Mouse (Mus musculus): ENCODE data around the gene Tbx5. TPM values are rescaled to one million over a fixed set of nuclear protein-coding genes. Genes with fewer than 3 reads are reported as not detected.

Gene Tbx5
- total RNA-seq (2021), result 10 to 100 TPM; 18.5 to 25.8 TPM
- long read RNA-seq, experiment 1, partial matches to known transcripts, result 2 of 11 reads
- long read RNA-seq, experiment 1, other reads (novel, unspliced or antisense), result 7 of 11 reads
- long read RNA-seq, experiment 2, partial matches to known transcripts, result 4 of 10 reads
- long read RNA-seq, experiment 2, other reads (novel, unspliced or antisense), result 6 of 10 reads

- DNase-seq, result peak; percentile 44 to 48
These were observed at the start of gene Tbx5 for GRCm38 (mm10) chr5:119832479-119832796. Gene Tbx5, plus strand, starts transcription at chr5:119832668.

GRCm38 (mm10) chr5:119785959-119786358, 46.5 kb upstream of the Tbx5 start:
- no peak for DNase-seq

DNA sequence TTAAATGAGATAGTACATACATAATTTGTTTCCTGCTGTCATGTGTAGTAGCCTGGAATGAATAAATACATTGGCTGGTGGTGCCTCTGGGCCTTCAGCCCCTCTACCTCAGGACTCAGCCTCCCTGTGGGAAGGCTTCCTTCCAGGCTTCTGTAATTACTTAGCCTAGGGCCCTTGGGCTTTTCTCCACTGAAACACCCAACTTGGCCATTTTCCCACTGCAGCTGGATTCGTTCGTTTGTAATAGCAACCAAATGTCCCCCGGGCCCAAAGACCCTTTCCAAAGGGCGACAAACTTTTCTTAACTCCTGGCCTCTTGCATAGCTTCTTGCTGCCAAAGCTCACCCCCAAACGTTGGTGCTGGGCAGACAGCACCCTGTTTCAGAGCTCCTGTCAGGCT, 40.8 kb upstream of the Tbx5 start:
- DNase-seq, result no peak

GRCm38 (mm10) chr5:119793972-119794371, 38.5 kb upstream of the Tbx5 start:
- DNase-seq, result no peak

DNA sequence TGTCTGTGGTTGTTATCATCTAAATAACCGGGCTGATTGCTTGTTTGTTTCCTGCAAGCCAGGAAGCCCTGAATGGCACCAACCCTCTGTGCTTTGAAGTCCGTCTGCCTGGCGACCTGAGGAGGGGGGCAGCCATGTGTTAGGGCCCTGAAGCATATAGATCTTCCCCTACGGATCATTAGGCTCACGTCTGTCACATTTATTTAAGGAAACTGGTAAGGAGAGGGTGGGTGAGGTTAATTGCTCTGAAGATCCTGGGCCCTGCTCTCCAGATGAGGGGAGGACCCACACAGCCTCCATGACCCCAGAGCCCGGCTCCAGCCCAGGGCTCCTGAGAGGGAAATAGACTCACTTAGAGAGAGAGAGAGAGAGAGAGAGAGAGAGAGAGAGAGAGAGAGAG, 37.1 kb upstream of the Tbx5 start:
- DNase-seq, result no peak

GRCm38 (mm10) chr5:119795777-119796176, 36.7 kb upstream of the Tbx5 start:
- DNase-seq, result no peak

DNA sequence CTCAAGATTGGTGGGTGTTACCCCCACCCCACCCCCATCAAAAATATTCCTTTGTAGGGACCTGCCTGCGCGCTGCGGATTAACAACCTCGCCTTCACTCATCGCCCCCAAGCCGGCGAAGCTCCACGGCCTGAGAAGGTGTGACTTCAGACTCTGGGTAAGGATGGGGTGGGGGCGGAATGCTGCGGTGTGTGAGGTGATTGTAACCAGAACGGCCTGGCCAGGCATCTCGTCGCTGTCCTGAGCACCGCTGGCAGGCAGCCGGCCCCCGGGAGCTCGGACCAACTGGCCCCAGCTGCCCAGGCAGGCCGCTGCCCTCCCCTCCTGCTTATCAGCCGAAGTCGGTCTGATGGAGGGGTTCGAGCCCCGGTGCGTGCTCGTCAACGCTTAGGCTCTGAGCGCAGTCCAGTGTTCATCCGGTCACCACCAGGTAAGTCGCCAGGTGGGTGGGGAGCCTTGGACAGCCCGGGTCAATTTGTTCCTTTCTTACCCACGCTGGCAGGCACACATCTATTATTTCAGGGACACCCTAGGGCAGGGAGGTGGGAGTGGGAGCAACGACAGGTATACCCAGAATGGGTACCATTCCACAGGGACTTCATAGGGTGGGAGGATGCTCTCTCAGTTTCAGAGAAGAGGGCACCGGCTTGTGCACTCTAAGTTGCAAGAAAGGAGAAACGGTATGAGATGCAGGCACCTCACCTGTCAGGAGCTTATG, 35.9 kb upstream of the Tbx5 start:
- DNase-seq, result no peak

GRCm38 (mm10) chr5:119797580-119798150, 34.8 kb upstream of the Tbx5 start:
- no peak for DNase-seq

GRCm38 (mm10) chr5:119798261-119798660, 34.2 kb upstream of the Tbx5 start:
- no peak for DNase-seq

- DNase-seq, result no peak
These were observed 33.6 kb upstream of the Tbx5 start for GRCm38 (mm10) chr5:119798713-119799418.

DNA sequence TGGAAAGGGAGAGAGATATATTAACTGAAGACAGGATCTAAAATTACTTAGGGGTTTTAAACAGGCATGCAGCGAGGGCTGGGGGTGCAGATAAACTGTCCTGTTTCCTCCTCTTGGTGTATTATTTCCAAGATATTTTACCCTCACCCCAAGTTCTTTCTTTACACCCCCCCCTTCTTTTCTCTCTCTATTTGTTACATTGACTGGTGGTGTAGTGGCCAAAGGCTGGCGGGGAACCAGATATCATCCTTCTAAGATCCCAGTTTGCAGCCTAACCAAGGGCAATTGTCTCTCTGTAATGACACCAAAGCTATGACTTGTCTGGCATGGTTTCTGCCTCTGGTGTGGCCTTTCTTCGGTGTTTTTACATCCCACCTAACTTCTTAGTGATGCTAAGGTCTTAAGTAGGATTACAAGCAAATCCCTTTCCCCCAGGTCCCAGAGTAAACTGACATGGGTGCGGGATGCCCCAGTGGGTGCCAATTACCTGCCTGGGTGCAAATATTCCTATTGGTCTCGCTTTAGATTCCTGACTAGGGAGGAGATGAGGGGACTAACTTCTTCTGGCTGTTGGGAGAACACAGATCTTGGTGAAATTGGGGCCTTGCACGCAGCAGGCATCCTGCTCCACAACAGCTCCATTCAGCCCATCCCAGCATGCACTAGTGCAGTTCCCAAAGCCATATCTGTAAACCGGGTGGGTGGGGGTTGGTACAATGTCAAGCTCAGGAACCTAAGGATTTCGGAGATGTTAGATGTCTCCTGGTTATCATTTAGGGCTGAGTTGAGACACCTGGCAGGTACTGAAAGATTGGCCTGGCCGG, 32.8 kb upstream of the Tbx5 start:
- no peak for DNase-seq

GRCm38 (mm10) chr5:119800243-119800665, 32.2 kb upstream of the Tbx5 start:
- no peak for DNase-seq

DNA sequence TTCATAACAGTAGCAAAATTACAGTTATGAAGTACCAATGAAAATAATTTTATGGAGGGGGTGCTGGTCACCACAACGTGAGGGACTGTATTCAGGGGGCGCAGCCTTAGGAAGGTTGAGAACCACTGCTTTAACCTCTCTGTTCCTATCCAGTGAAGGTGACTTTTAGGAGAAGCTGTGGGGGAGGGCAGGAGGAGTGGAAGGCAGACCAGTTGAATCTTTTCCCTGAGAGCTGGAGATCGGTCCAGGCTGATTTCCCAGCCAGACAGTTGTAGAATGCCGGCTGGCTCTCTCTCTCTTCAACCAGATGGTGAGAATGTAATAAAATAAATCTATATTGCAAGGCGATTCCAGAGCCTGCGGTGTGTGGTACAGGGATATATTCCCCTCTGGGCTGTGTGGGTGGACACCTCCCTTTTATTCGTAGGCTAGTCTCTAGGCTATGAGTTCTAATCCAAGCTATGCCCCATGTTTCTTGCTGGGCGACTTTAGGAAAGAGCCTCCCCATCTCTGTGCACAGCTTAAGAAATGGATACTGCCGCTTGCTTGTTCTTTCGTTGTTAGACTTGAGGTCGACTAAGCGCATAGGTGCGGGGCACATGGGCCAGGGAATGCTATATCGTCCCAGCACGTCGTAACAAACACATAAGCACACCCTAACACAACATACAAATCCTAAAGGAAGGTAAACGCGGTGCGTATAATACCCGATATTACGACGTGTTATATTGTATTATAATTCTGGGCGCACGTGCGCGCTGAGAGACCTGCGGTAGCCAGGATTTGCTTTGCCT, 29.7 kb upstream of the Tbx5 start:
- no peak for DNase-seq

DNA sequence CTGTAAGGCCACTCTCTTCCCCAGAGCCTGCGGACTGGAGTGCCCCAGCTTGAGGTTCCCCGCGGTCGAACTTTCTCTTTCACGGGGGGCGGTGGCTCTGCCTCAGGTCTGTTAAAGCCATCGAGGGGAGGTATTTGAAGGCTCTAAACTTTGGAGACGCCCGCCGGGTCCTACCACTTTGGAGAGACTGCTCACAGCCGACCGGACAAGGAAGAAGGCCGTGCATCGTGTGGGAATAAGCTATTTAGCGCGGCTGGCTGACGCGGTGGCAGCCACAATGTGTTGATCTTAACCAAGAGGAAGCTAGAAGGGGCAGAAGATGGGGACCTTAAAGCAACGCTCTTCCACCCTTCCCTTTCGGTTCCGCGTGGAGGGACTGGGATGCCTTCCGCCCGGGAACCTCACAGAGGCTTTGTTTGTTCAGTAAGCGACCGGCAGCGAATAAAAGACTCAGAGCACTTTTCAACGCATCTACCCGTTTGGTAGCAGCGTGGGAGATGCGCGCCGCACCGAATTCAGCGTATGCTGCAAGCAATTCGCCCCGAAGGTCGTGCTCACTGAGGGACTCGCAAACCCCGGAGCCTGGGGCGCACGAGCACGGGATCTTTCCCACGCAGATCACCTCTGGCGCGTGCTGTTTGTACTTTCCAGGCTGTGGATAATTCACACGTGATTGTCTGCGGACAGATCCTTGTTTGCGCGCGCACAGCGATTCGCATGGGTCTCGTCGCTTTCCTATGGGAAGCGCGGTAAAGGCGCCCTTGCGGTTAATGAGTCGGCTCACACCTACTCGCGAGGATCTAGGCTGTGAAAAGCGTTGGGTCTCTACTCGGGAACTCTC, 28.8 kb upstream of the Tbx5 start:
- peak in 1 of 2 experiments; percentile 20 for DNase-seq

DNA sequence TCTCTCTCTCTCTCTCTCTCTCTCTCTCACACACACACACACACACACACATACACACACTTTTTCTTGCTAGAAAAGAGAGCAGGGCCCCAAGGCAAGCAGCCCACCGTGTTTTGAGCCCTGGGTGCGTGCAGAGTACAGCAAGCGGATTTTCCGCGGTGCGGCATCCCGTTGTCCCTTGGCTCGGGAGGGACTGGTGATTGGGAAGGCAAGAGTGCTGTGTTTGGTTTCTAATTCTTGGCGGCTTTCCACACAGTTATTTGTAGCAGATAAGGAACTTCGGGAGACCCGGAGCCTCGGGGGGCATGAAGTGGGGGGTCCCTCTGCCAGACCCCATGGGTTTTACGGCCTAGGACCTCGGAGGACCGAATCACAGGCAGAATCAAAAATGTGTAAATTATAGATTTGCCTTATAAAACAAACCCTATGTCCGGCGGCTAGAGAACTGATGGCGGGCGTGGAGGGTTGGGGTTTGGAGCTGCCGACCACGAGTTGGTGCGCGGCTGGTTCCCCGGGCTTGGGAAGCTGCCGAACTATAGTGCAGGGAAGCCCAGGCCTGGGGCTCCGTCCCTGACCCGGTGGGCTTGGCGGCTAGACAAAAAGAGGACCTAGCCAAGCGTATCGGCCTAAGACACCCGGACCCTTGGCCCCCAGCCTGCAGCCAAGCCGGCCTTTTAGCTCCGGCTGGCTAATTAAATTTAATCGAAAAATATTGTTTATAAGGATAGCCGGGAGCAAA, 28.0 kb upstream of the Tbx5 start:
- DNase-seq, result no peak

GRCm38 (mm10) chr5:119805636-119806035, 26.8 kb upstream of the Tbx5 start:
- no peak for DNase-seq

GRCm38 (mm10) chr5:119806467-119806866, 26.0 kb upstream of the Tbx5 start:
- no peak for DNase-seq

DNA sequence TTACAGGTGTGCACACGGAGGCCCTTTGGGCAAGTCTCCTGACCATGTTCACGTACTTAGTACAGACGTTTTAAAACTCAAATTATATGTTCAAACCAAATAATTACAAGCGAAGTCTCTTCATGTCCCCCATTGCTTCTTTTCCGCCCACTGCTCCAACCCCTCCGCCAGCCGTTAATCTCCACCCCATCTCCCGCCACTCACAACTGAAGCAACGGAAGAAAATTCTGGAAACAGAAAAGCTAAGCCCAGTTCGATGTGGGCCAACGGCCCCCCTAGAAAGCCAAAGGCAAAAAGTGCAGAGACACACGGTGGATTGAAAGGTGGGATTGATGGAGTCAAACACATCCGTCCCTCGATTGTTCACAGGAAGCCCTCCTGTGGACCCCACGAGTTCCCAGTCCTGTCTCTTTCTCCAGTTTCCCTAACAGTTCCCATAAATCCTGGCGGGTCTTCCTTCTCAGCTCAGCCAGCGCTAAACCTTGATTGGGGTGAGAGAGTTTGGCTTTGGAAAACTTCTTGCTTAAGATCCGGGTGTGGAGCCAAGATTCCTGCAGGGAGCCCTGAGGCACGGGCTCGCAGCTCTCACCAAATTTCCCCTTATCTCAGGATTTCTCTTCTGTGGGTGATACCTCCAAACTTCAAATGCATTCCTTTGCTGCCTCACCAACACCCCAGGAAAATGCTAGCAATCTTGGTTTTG, 24.8 kb upstream of the Tbx5 start:
- DNase-seq, result peak in 1 of 2 experiments; percentile 29

DNA sequence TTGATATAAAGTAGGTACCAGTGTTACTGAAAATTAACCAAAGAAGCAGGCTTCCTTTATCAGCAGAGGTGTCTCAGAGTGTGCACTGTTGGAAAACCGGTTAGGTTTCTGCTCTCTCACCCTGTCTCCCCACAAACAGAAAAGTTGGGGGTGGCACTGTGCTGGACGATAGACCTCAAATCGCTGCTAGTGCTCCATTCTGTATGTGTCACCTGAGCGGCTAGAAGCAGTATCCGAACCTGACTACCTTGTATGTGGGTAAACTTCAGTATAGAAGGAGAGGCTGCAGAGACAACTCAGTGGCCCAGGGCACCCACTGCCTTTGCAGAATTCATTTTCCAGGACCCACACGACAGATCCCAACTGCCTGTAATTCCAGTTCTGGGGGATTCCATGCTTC, 23.8 kb upstream of the Tbx5 start:
- DNase-seq, result no peak
